Mouse (Mus musculus) neural tube, embryonic 14.5 days (tissue): ENCODE measurements around the gene Ccdc14. TPM values are rescaled to one million over a fixed set of nuclear protein-coding genes. Genes with fewer than 3 reads are reported as not detected.

Experiments used
- ATAC-seq: fragments of 200-750 bp; cut with Nextera tagmentation; 2 replicates; pipeline ENCODE4 v1.8.0; 2017; ENCODE audit warnings: low read depth, mild to moderate bottlenecking, moderate TSS enrichment, moderate library complexity
- H3K27ac ChIP-seq: fragments of 300-500 bp; sonication (generic); 2 replicates; pipeline ENCODE4 v1.5.1; 2014; ENCODE audit warnings: low read depth, mild to moderate bottlenecking, control low read depth, low read length, moderate library complexity, mixed read lengths
- H3K27me3 ChIP-seq: fragments of 300-500 bp; sonication (generic); 2 replicates; pipeline ENCODE4 v1.6.1; 2014; ENCODE audit warnings: low read length; ENCODE audit not compliant: control insufficient read depth, insufficient read depth
- H3K36me3 ChIP-seq: fragments of 300-500 bp; sonication (generic); 2 replicates; pipeline ENCODE4 v1.6.1; 2014; ENCODE audit warnings: low read length, mixed read lengths; ENCODE audit not compliant: control insufficient read depth, insufficient read depth
- H3K4me1 ChIP-seq: fragments of 300-500 bp; sonication (generic); 2 replicates; pipeline ENCODE4 v1.6.1; 2014; ENCODE audit warnings: low read length; ENCODE audit not compliant: control insufficient read depth, insufficient read depth
- H3K4me2 ChIP-seq: fragments of 300-500 bp; sonication (generic); 2 replicates; pipeline ENCODE4 v1.6.1; 2014; ENCODE audit warnings: mild to moderate bottlenecking, low read depth, low read length, control low read depth
- H3K4me3 ChIP-seq: fragments of 300-500 bp; sonication (generic); 2 replicates; pipeline ENCODE4 v1.5.1; 2014; ENCODE audit warnings: low read depth, low read length, control low read depth, mixed read lengths
- H3K9ac ChIP-seq: fragments of 300-500 bp; sonication (generic); replicated peaks from 2 replicates; pipeline ENCODE4 v1.6.1; 2014; ENCODE audit warnings: low read depth, mild to moderate bottlenecking, control low read depth, low read length, mixed read lengths
- H3K9me3 ChIP-seq: fragments of 300-500 bp; sonication (generic); 2 replicates; pipeline ENCODE4 v1.6.1; 2016; ENCODE audit warnings: low read length; ENCODE audit not compliant: control insufficient read depth
- WGBS: fragments of 180-500 bp; shearing (Covaris S2); extraction: QIAGEN DNeasy Blood & Tissue Kit; methylation state at CpG from one replicate; pipeline ENCODE4 v1.1.7; 2014; 5-methylcytosine and 5-hydroxymethylcytosine counted together
- polyA plus RNA-seq: library from polyadenylated mRNA; unstranded; fragments of >200 nt; fragmentation: Nextera tagmentation; extraction: Ambion mirVana; gene quantifications from 2 replicates; pipeline ENCODE4 v1.2.1, GENCODE M21; 2014

Ccdc14 gene
- polyA plus RNA-seq, 1 experiment from 2014 or later, result 4.2 TPM

DNA sequence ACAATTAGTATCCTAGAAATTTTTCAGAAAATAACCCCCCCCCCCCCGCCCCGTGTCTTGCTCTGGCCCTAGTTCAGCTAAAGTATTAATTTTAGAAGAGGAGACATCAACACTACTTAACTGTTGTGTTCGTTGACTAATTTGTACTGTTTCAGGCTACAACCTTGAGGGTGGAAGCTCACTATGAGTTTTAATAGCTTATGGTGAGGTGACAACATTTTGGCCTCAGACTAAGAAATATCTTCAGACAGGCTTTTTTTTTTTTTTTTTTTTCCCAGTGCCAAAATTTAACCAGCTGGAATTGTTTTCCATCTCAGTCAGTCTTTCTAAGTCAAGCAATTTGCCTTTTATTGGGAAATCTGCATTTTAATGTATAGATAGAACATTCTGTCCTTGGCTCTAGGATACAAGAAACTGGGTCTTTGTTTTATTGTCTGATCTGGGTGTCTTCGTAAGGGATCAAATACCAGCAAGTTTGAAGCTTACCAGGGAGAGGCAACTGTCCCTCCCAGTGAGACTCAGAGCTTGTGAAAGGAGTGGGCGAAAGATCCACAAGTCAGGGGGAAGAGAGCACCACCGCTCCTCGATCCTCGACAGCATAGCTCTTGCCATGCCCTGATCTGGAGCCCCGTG, 73.7 kb downstream of the Ccdc14 start:
- WGBS, result 89% methylated on average over 9 of the region's 9 CpGs
- no peaks in the 10 kb centered on the region for H3K36me3 ChIP-seq
- no peak for ATAC-seq
- no peak overlapping the region for H3K4me2 ChIP-seq
- H3K4me3 ChIP-seq, result no peak overlapping the region
- H3K27me3 ChIP-seq, result no peaks in the 10 kb centered on the region
- no peak overlapping the region for H3K9ac ChIP-seq
- H3K9me3 ChIP-seq, result no peaks in the 10 kb centered on the region
- H3K4me1 ChIP-seq, result no peaks in the 10 kb centered on the region
- H3K27ac ChIP-seq, result no peak overlapping the region

DNA sequence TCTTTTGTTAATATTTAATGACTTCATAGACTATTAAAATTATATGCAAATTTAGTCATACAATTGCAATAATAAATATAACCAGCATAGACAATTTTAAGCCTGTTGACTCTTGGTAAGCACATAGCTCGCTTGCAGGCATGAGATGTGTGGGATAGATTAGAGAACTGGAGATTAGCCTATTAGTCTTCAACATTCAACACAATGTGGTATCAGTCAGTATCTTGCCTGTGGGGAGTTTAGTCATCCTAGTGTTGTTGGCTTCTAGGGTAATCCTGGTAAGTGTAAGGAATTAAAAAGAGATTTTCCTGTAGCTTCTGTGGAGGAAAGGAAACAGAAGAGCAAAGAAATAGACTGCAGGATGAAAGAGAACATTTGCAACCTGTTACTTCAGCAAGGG, 75.2 kb downstream of the Ccdc14 start:
- no peak overlapping the region for H3K27ac ChIP-seq
- WGBS, result 81% methylated on average over 1 of the region's 1 CpGs
- no peak overlapping the region for H3K4me2 ChIP-seq
- ATAC-seq, result no peak
- no peaks in the 10 kb centered on the region for H3K4me1 ChIP-seq
- no peak overlapping the region for H3K4me3 ChIP-seq
- H3K27me3 ChIP-seq, result no peaks in the 10 kb centered on the region
- H3K9me3 ChIP-seq, result no peaks in the 10 kb centered on the region
- H3K9ac ChIP-seq, result no peak overlapping the region
- H3K36me3 ChIP-seq, result no peaks in the 10 kb centered on the region

DNA sequence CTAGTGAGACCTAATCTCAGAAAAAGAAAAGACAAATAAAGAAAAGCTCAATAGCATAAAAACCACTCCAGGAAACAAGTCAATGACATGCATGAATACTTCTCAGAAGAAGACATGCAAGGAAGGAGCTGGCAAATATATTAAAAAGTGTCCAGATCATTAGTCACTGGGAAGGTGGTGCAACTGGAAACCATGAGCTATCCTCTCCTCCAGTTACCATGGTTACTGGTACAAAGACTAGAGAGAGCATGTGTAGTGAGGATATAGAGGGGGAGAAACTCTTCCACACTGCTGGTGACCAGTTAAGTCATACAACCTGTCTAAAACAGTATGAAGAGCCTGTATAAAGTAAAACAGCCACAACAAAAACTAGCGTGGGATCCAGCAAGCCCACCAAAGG, 75.8 kb downstream of the Ccdc14 start:
- Histone ChIP-seq H3K9me3 (no peaks in the 10 kb centered on the region), H3K4me1 (no peaks in the 10 kb centered on the region), H3K4me2 (no peak overlapping the region), H3K9ac (no peak overlapping the region), H3K27ac (no peak overlapping the region), H3K27me3 (no peaks in the 10 kb centered on the region), H3K4me3 (no peak overlapping the region), H3K36me3 (no peaks in the 10 kb centered on the region)
- ATAC-seq, result no peak
- WGBS, result 97% methylated on average over 1 of the region's 1 CpGs

DNA sequence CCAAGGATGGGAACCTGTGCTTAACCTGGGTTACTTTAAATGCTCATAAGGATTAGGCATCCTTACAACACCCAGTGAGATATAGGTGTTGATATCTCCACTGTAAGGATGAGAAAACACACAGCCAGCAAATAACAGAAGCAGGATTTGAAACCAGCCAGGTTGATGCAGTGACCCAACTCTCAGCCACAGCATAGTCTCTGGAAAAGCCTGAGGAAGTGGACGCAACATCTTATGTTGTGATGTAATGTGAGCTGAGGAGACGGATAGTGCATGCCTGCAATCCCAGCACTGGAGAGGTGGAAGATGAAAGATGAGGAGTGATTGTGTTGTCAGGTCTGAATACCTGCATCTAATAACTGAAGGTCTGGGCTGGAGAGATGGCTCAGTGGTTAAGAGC, 77.0 kb downstream of the Ccdc14 start:
- Histone ChIP-seq H3K27ac (no peak overlapping the region), H3K4me3 (no peak overlapping the region), H3K4me2 (no peak overlapping the region), H3K27me3 (no peaks in the 10 kb centered on the region), H3K9ac (no peak overlapping the region), H3K4me1 (no peaks in the 10 kb centered on the region), H3K9me3 (no peaks in the 10 kb centered on the region), H3K36me3 (no peaks in the 10 kb centered on the region)
- no peak for ATAC-seq
- WGBS, result 91% methylated on average over 2 of the region's 2 CpGs

DNA sequence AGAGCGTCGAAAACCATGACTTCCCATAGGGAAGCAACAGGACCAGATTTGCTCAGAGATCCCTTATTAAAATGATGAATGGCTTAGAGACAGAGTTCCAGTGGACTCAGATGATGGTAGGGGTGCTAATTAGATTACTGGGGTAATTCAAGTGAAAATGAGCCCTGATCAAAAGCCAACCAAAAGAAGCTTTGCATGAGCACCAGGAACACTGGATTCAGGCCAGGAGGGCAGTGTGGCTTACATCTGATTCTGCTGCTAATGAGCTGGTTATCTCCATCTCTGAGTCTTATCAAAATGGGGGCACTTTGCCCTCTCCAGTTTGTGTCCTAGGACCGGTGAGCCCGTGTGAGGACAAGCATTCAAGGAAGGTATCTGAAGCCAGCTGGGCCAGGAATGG, 78.0 kb downstream of the Ccdc14 start:
- H3K27ac ChIP-seq, result no peak overlapping the region
- no peaks in the 10 kb centered on the region for H3K9me3 ChIP-seq
- no peaks in the 10 kb centered on the region for H3K4me1 ChIP-seq
- ATAC-seq, result no peak
- no peak overlapping the region for H3K9ac ChIP-seq
- no peak overlapping the region for H3K4me3 ChIP-seq
- H3K36me3 ChIP-seq, result no peaks in the 10 kb centered on the region
- WGBS, result 73% methylated on average over 4 of the region's 4 CpGs
- H3K4me2 ChIP-seq, result no peak overlapping the region
- H3K27me3 ChIP-seq, result no peaks in the 10 kb centered on the region

DNA sequence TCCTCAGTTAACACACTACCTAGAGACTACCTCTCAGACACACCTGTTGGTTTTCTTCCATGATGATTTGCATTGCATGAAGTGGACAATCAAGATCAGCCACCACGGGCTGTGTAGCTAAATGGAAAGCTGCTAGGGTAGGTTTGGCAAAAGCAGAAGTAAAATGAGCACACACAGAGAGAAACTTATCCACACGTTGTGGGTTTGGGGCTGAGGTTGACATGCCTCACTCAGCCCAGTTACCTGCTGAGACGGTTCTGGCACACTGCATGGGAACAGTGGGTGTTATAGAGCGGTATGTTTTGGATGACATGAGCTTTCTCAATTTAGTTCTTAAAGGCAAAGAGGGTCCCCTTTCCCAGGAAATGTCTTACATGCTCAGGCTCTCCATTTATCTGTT, 79.7 kb downstream of the Ccdc14 start:
- 90% methylated on average over 4 of the region's 4 CpGs for WGBS
- H3K9me3 ChIP-seq, result no peaks in the 10 kb centered on the region
- no peak overlapping the region for H3K4me2 ChIP-seq
- H3K4me3 ChIP-seq, result no peak overlapping the region
- no peak overlapping the region for H3K9ac ChIP-seq
- no peak for ATAC-seq
- H3K27ac ChIP-seq, result no peak overlapping the region
- no peaks in the 10 kb centered on the region for H3K4me1 ChIP-seq
- no peaks in the 10 kb centered on the region for H3K27me3 ChIP-seq
- no peaks in the 10 kb centered on the region for H3K36me3 ChIP-seq

DNA sequence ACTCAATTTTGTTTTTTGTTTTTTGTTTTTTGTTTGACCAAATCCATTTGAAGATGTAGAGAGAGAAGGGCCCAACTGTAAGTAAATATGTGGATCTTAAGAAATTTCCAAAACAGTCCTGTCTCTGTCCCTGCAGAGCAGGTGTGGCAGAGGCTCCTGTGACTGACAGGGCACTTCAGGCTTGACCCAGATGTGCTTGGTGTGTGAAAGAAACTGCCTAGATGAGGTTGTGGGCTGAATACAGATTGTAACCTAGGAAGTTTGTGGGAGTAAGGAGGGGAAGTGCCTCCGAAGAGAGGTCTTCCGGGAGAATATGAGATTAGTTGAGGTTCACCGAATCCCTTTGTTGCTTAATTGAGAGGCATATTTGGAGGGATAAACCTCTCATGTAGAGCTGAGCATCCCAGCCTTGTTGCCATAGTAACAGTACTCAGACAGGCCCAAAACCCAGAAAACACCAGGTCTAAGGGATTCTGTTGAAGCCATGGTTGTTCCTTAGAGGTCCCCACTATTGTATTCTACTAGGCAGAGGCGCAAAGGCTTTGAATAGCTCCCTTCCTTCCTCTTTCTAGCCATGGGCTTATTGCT, 82.1 kb downstream of the Ccdc14 start:
- Histone ChIP-seq H3K36me3 (no peaks in the 10 kb centered on the region), H3K4me3 (no peak overlapping the region), H3K9me3 (no peaks in the 10 kb centered on the region), H3K4me1 (no peaks in the 10 kb centered on the region), H3K9ac (no peak overlapping the region), H3K27ac (no peak overlapping the region), H3K4me2 (no peak overlapping the region), H3K27me3 (no peaks in the 10 kb centered on the region)
- WGBS, result 31% methylated on average over 4 of the region's 4 CpGs
- no peak for ATAC-seq

Other genes with a start within 250 kb of the Ccdc14 start
- 33.8 and 34.2 TPM in 2 replicates for gene Kalrn, start 117.1 kb upstream of the Ccdc14 start, polyA plus RNA-seq
- gene Ropn1, start 40.7 kb upstream of the Ccdc14 start, polyA plus RNA-seq, result not detected in 2 replicates
- 1.5 and 3.8 TPM in 2 replicates for gene Mylk, start 54.6 kb downstream of the Ccdc14 start, polyA plus RNA-seq